Mouse (Mus musculus): ENCODE data around the gene Cand2. TPM values are rescaled to one million over a fixed set of nuclear protein-coding genes. Genes with fewer than 3 reads are reported as not detected.

Cand2 gene
- total RNA-seq (2022), result 1 to 10 TPM; 3.2 to 3.4 (median 3.2) TPM

- no peak for DNase-seq (ENCODE audit: low spot score in 2 of 2)
These were observed at the start of gene Cand2 for GRCm38 (mm10) chr6:115774501-115774921. TSS of gene Cand2 (plus strand) at chr6:115774538.

GRCm38 (mm10) chr6:115727108-115727507, 47.2 kb upstream of the Cand2 start:
- peak in 1 of 2 experiments; percentile 19 for DNase-seq (ENCODE audit: low spot score in 2 of 2)

DNA sequence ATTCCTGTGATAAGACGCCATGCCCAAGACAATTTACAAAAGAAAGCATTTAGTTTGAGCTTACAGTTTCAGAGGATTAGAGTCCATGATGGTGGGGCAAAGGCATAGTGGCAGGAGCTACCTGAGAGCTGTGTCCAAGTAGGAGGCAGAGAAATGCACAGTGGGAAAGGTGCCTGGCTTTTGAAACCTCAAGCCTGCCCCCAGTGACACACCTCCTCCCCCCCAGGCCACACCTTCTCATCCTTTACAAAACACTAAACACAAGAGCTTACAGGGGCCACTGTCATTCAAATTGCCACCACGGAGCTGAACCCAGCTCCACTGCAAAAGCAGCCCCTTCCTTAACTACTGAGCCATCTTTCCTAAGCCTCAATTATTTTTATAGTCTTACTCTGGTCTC, 46.8 kb upstream of the Cand2 start:
- DNase-seq (ENCODE audit: low spot score in 2 of 2), result no peak

- no peak for DNase-seq (ENCODE audit: low spot score in 2 of 2)
These were observed 43.6 kb upstream of the Cand2 start for GRCm38 (mm10) chr6:115730560-115731342.

DNA sequence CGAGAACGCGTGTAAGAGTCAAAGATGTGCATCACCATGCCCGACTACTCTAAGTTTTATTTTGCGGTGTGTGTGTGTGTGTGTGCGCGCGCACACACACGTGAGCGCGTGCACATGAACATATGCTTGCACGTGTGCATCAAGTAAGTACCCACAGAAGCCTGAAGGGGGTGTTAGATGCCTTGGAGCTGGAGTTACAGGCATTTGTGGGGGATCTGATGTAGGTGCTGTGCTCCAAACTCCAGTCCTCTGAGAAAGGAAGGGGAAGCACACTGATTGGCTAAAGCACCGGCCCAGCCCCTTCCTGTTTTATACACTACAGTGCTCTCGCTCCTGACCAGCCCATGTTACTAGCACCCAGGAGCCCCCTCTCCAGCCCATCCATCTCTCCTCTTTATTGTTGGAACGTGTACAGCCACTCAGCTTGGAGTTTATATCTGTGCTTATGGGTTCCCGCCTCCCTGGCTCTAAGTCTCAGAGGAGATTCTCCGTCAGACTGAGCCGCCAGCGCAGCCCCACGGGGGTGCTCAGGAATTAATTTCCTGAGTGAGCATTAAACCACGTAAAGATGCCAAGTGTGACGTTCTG, 41.9 kb upstream of the Cand2 start:
- DNase-seq (ENCODE audit: low spot score in 2 of 2), result no peak

DNA sequence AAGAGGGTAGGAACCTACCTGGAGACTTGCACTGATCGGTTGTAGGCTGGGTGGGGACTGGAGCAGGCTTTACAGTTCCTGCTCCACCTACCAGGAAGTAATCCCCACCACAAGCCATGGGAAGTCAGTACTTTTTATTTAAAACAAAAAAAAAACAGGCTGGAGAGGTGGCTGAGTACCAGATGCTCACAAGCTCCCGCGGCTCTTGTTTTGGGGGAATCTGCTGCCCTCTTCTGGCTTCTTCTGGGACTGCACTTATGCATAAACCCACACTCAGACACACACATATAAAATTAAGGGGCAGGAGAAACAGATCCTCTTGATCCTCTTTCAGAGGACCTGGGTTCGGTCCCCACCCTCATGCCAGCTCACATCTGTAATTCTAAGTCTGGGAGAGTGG, 39.4 kb upstream of the Cand2 start:
- DNase-seq (ENCODE audit: low spot score in 2 of 2), result no peak

- no peak for DNase-seq (ENCODE audit: low spot score in 2 of 2)
These were observed 35.3 kb upstream of the Cand2 start for GRCm38 (mm10) chr6:115739056-115739455.

GRCm38 (mm10) chr6:115743569-115743968, 30.8 kb upstream of the Cand2 start:
- no peak for DNase-seq (ENCODE audit: low spot score in 2 of 2)

- DNase-seq (ENCODE audit: low spot score in 2 of 2), result no peak
These were observed 28.0 kb upstream of the Cand2 start for GRCm38 (mm10) chr6:115746326-115746725.

GRCm38 (mm10) chr6:115755536-115755935, 18.8 kb upstream of the Cand2 start:
- no peak for DNase-seq (ENCODE audit: low spot score in 2 of 2)

GRCm38 (mm10) chr6:115758981-115759435, 15.3 kb upstream of the Cand2 start:
- no peak for DNase-seq (ENCODE audit: low spot score in 2 of 2)

DNA sequence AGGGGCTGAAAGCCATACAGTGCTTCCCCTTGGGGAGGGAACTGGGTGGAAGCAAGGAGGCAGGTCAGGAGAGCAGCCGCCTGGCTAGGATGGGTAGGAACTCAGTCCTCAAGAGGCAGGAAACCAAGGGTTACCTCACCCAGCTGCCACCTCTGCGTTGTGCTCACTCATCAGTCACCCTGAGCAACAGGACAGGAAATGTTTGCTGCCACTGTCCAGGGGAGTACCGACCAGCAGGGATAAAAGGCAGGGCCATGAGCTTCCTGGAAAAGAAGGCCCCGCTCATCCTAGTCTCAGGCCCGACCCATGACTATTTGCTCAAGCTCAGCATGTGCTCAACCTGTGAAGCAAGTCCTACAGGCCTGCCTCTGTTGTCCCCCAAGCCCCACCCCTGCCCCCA, 14.9 kb upstream of the Cand2 start:
- DNase-seq (ENCODE audit: low spot score in 2 of 2), result no peak

DNA sequence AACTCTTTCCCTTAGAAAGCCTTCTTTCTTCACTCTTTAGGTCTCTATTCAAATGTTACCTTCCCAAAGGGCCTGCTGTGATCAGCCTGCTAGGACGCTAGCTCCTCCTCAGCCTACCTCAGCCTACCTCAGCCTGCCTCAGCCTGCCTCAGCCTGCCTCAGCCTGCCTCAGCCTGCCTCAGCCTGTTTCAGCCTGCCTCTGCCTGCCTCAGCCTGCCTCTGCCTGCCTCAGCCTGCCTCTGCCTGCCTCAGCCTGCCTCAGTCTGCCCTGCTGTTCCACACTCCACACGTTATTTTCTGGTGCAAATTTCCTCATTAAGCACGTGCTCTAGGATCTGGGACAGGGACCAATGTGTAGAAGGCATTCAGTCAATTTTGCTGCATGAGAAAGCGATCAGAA, 14.2 kb upstream of the Cand2 start:
- DNase-seq (ENCODE audit: low spot score in 2 of 2), result no peak

DNA sequence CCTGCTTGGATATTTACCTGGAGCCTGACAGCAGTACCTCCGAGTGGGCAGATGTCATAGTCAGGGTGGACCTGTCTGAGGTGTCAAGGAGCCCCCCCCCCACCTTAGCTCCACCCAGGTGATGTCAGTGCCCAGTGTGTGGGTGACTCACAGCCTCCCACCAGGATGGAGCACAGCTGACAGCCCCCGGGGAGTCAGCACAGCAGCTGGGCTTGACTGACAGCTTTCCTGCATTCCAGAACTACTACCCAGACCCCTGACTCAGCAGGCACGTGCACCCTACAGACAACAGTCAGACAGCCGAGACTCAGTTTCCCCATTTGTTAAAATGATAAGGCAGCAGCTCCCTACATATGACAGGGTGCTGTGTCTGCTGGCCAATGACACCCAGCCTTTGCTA, 13.4 kb upstream of the Cand2 start:
- no peak for DNase-seq (ENCODE audit: low spot score in 2 of 2)

- no peak for DNase-seq (ENCODE audit: low spot score in 2 of 2)
These were observed 12.2 kb upstream of the Cand2 start, which contains the start of gene Tmem40 for GRCm38 (mm10) chr6:115761995-115762756. TSS of gene Tmem40 (minus strand) at chr6:115762410.

- DNase-seq (ENCODE audit: low spot score in 2 of 2), result no peak
These were observed 10.2 kb upstream of the Cand2 start for GRCm38 (mm10) chr6:115764179-115764578.

- DNase-seq (ENCODE audit: low spot score in 2 of 2), result no peak
These were observed 7.0 kb upstream of the Cand2 start for GRCm38 (mm10) chr6:115767357-115767756.

- no peak for DNase-seq (ENCODE audit: low spot score in 2 of 2)
These were observed 6.1 kb upstream of the Cand2 start for GRCm38 (mm10) chr6:115768207-115768606.

- DNase-seq (ENCODE audit: low spot score in 2 of 2), result no peak
These were observed 4.2 kb upstream of the Cand2 start for GRCm38 (mm10) chr6:115770059-115770670.

DNA sequence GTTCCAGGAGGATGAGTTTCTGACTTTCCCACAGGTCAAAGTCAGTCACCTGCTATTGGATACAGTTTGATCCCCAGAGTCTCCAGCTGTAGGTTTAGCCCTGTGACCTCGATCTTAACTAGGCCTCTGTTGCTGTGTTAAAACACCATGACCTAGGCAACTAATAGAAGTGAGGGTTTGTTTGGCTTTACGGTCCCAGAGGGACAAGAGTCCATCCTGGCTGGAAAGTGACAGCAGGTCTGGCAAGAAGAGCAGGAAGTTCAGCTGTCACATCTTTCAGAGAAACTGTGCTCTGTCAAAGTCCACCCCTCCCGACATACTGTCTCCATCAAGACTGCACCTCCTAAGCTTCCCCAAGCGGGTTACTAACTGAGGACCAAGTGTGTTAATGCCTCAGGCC, 3.5 kb upstream of the Cand2 start:
- DNase-seq (ENCODE audit: low spot score in 2 of 2), result no peak

GRCm38 (mm10) chr6:115772201-115772600, 2.1 kb upstream of the Cand2 start:
- no peak for DNase-seq (ENCODE audit: low spot score in 2 of 2)

DNA sequence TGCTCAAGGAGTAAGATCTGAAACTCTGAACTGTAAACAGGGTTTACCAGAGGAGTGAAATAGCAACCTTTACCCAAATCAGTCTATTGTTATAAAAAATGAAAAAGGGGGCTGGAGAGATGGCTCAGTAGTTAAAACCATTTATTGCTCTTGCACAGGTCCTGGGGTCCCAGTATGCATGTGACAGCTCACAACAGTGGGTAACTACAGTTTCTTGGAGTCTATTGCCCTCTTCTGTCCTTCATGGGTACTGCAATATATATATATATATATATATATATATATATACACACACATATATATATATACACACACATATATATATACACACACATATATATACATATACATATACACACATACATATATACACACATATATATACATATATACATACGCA, 1.7 kb upstream of the Cand2 start:
- no peak for DNase-seq (ENCODE audit: low spot score in 2 of 2)
